Mouse (Mus musculus) cerebellum, postnatal 14 days (tissue): ENCODE results near the gene Arl5c.
A peak's percentile ranks its signal among the peaks of the same experiment; 100 is the strongest.

Experiments
- DNase-seq, 2 experiments: peaks; one replicate each; pipeline ENCODE4 v3.0.0; 2021; ENCODE audit warnings: mixed read lengths in 2 of 2

The Arl5c gene

GRCm38 (mm10) chr11:98019883-98020610 lies 24.1 kb upstream of the Arl5c start:
- no peak for DNase-seq

DNA sequence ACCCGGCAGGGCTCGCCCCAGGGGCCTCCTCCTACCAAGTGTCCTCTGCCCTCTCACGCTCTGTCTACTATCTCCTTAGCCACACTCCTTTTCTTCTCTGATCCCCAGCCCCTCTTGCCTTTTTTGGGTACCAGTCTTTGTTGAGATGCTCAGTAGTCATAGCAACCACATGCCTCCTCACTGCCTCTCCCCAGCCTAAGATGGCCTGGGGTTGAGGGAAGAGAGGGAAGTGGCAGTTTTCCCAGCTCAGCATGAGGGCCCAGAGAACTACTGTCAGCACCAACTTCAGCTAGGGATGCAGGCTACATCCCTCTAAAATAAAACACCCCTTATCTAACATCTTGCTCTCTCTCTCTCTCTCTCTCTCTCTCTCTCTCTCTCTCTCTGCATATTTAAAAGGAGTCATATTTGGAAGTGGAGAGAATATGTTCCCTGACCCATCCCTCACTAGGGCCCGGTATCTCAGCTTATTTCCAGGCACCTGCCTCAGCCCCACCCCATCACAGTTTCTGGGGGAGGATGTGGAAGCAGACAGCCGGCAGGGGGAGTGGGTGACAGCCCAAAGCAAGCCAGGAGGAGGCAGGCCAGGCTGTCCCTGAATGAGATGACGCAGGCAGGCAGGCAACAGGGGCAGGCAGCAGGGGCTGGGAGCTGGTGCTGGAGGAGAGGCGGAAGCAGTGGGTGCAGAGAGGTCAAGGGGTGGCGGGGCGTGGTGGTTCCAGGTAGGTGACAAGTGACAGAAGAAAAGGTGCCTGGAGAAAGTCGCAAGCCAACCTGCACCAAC lies 23.1 kb upstream of the Arl5c start:
- peak; percentile 50 to 64 for DNase-seq

- no peak for DNase-seq
Measured at GRCm38 (mm10) chr11:98018222-98018621, 22.2 kb upstream of the Arl5c start.

- no peak for DNase-seq
Measured at GRCm38 (mm10) chr11:98016824-98017223, 20.8 kb upstream of the Arl5c start.

GRCm38 (mm10) chr11:98016177-98016576 lies 20.2 kb upstream of the Arl5c start:
- DNase-seq = no peak

- DNase-seq = no peak
Measured at GRCm38 (mm10) chr11:98012831-98013230, 16.9 kb upstream of the Arl5c start.

GRCm38 (mm10) chr11:98011716-98012115 lies 15.7 kb upstream of the Arl5c start:
- DNase-seq = no peak

- DNase-seq = no peak
Measured at GRCm38 (mm10) chr11:98008087-98008486, 12.1 kb upstream of the Arl5c start.

- DNase-seq = peak in 1 of 2 experiments; percentile 67
Measured at GRCm38 (mm10) chr11:98005686-98006085, 9.7 kb upstream of the Arl5c start.

DNA sequence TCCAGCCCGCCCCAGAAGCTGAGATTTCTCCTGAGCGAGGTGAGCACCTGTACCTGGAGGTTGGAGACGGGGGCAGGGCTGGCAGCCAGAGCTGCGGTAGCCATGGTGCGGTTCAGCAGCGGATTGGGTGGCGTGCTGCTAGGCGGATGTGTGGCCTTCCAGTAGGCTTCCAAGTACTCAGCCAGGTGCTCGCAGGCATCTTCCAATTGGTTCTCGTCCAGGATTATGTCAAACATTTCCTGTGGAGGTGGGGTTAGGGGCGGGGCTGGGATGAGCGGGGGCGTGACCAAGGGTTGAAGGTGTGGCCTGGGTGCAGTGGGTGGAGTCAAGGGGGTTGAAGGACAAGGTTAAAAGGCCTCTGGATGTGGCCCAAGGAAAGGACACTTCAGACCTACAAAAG lies 9.1 kb upstream of the Arl5c start:
- DNase-seq = peak in 1 of 2 experiments; percentile 61

GRCm38 (mm10) chr11:98004161-98004560 lies 8.2 kb upstream of the Arl5c start:
- DNase-seq = no peak

GRCm38 (mm10) chr11:98003171-98003671 lies 7.2 kb upstream of the Arl5c start:
- no peak for DNase-seq

- DNase-seq = peak; percentile 83 to 96
Measured at GRCm38 (mm10) chr11:98002627-98003026, 6.6 kb upstream of the Arl5c start.

DNA sequence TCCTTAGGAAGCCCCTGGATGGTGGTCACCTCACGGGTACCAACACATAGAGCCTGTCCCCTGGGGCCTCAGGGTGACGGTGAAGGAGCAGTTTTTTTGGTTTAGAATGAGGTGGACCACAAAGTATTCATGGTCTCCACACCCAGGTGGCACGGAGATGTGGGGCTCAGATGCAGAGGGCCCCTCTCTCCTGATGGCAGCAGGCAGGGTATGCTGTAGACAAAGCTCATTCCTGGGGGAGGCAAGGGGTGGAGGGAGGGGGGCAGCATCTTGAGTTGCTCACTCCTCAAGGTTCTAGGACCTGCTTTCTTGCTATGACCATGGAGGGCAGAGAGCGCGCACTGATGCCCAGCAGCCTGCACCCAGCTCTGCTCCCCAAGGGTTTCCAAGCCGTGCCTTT lies 6.0 kb upstream of the Arl5c start:
- DNase-seq = no peak

DNA sequence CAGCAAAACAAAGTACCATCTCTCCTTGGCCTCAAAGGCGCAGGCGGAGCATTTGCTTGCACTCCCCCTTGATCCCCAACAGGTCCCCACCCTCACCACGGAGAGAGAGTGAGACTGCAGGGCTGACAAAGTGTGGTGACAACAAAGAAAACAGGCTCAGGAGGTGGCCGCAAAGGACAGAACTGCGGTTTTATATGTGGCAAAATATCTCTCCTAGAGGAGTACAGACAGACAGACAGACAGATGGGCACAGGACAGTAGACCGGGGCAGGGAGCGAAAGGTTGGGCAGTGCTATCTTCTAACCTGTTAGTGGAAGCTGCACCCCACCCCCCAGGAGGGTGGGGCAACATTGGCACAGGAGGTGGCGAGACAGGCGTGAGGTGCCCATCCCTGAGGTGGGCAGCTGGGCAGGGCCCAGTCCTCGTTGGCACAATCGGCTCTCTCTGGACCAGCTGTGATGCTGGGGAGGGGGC lies 5.4 kb upstream of the Arl5c start:
- no peak for DNase-seq

DNA sequence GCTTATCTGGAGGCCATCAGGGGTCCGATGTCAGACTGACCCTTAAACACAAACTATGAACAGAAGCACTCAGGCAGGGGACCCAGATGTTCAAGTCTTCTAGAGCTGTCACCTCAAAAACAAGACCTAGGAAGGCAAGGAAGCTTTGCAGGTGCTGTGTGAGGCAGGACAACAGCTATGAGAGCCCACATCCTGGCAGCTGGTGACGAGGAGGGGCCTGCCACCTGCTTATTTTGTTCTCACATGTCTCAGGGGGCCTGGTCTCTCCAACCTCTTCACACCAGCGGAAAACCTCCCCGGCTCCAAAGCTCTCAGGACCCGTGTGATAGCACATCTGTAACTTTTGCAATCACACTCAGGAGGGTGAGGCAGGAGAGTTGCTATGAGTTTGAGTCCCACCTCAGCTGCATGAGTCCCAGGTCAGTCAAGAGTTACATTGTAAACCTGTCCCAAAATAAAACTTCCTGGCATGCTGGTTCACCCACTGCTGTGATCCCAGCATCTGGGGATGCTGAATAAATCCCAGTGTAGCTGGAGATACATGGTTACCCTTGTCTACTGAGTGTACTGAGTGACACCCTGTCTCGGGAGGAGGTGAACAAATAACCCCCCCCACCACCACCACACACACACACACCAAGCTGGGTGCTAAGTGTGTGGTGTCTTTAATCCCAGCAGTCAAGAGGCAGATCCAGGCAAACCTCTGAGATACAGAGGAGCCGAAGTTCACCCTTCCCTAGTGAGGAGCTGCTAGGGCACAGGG lies 4.6 kb upstream of the Arl5c start:
- DNase-seq = no peak

DNA sequence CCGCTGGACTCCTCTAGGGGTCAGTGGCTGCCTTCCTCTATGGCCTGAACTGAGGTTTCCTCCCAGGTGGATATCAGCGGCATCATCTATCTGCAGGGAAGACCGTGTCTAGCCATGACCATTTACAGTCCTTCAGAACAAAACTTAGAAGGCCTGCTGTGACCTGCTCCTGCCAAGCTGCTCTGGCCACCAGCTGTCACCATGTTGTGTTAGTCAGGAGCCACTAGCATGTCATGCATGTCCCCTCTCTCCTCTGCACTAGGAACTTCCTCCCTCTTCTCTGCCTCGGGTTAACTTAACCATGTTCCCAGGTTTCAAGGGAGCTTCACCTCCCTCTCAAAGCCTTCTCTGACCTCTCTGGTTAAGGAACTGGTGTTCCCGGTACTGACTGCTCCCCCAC lies 3.8 kb upstream of the Arl5c start:
- DNase-seq = no peak

DNA sequence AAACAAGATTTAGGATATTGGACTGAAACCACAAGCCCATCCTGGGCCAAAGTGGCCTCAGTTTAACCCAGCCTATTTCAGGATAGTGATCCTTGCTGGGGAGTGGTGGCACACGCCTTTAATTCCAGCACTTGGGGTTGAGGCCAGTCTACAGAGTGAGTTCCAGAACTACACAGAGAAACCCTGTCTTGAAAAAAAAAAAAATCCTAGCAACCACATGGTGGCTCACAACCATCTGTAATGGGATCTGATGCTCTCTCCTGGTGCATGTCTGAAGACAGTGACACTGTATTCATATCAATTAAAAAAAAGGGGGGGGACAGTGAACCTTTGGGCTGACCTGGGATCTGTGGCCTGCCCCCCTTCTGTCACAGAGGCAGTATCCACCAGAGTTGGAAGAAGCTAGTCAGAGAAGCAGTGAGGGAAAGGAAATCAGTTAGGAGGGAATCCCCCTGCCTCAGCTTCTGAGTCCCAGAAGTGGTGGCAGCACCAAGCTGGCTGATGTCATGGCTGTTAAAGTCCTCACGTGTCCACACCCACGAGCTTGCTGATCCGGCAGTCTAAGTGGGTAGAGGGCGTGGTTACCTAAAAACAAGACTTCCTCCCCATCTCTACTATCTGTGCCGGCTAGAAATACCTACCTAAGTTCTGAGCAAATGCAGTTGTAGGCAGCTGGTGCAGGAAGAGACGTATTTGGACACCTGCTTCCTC lies 3.1 kb upstream of the Arl5c start:
- no peak for DNase-seq

- DNase-seq = no peak
Measured at GRCm38 (mm10) chr11:97998074-97998793, 2.3 kb upstream of the Arl5c start.

GRCm38 (mm10) chr11:97997387-97997960 lies 1.5 kb upstream of the Arl5c start:
- no peak for DNase-seq

- DNase-seq = no peak
Measured at GRCm38 (mm10) chr11:97996691-97997090, 710 bp upstream of the Arl5c start.
